Comparison of ENCODE assay signal across 32 mouse cellular contexts in the genomic region with DNA sequence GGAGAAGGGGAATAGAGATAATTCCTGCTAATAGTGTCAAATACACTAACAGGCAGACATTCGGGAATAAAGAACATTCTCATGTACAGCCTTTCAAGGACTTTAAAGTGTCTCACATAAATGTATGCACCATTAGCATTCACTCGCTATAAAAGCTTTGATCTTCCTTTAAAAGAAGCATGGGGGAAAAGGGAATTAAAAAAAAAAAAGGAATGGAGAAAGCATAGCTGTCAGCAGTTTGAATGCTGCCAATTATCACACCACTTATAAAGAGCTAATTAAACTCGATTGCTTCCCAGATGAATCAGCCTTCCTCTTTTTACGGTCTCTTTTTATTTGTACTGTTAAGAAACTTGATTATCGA.
DNase-seq lines count a peak whose midpoint lies in the region; ATAC-seq and TF ChIP-seq lines count a peak whose summit lies in the region.
"Had no signal": no experiment of that assay in that cellular context is flagged by ENCODE, and none has a peak within 500 bp of the region (broad histone marks: within the 10 kb centered on the region; RNA-seq: fewer than 3 reads in every experiment).

No protein-coding gene starts in this region.

- no peak for TF ChIP-seq CTCF in forebrain, postnatal 0 days (IDR thresholded peaks at IDR 0.05; ENCODE audit: low read depth)

- H3K4me2 ChIP-seq in embryonic facial prominence, embryonic 14.5 days (ENCODE audit: low read depth, low read length), result no peak overlapping the region
- no peak overlapping the region for H3K4me2 ChIP-seq in forebrain, postnatal 0 days (ENCODE audit: low read depth)
- no peak overlapping the region for H3K4me2 ChIP-seq in neural tube, embryonic 15.5 days
- H3K4me2 ChIP-seq: heart, embryonic 11.5 days; hindbrain, embryonic 12.5 days; intestine, embryonic 15.5 days; limb, embryonic 13.5 days; liver, embryonic 12.5 days had no signal

- H3K4me1 ChIP-seq in embryonic facial prominence, embryonic 14.5 days (ENCODE audit: control insufficient read depth, insufficient read depth, low read length), result peaks cover 9% of the 10 kb centered on the region; the same call in 1 of the 2 replicates
- H3K4me1 ChIP-seq in embryonic facial prominence, embryonic 10.5 days, result 0 out of 2 replicates have a peak, but pooled peaks cover 11% of the 10 kb centered on the region
- no peaks in the 10 kb centered on the region for H3K4me1 ChIP-seq in forebrain, postnatal 0 days (ENCODE audit: insufficient read depth)
- H3K4me1 ChIP-seq in neural tube, embryonic 15.5 days, result peaks cover 19% of the 10 kb centered on the region
- H3K4me1 ChIP-seq: intestine, embryonic 15.5 days; liver, embryonic 12.5 days; megakaryocyte, embryonic 14.5 days had no signal

- no peak for ATAC-seq in embryonic facial prominence, embryonic 14.5 days (ENCODE audit: low read depth)
- peak; percentile 70; the same call in 1 of the 2 replicates for ATAC-seq in forebrain, postnatal 0 days
- peak; percentile 34; the same call in 1 of the 2 replicates for ATAC-seq in neural tube, embryonic 15.5 days (ENCODE audit: low FRiP score)
- ATAC-seq: activated CD4-positive, CD25-positive, alpha-beta regulatory T cell, adult 4 months; hindbrain, postnatal 0 days; intestine, embryonic 15.5 days; liver, embryonic 12.5 days; liver, postnatal 0 days had no signal

- H3K27ac ChIP-seq in embryonic facial prominence, embryonic 14.5 days (replicated peaks; ENCODE audit: low read depth, low read length), result no peak overlapping the region
- H3K27ac ChIP-seq in embryonic facial prominence, embryonic 10.5 days (replicated peaks), result no peak overlapping the region
- no peak overlapping the region for H3K27ac ChIP-seq in forebrain, postnatal 0 days (ENCODE audit: low read depth, low read length)
- H3K27ac ChIP-seq in neural tube, embryonic 15.5 days (replicated peaks), result no peak overlapping the region
- H3K27ac ChIP-seq: hindbrain, embryonic 12.5 days; hindbrain, postnatal 0 days; intestine, embryonic 15.5 days; layer of hippocampus, adult 2 months; limb, embryonic 13.5 days; liver, embryonic 12.5 days; stomach, postnatal 0 days had no signal

- DNase-seq in embryonic facial prominence, embryonic 14.5 days (ENCODE audit: low spot score), result peak; percentile 6
- no peak for DNase-seq in embryonic facial prominence, embryonic 10.5 days (ENCODE audit: low spot score)
- peak; percentile 14 for DNase-seq in retina, postnatal 1 day
- DNase-seq in retina, embryonic 14.5 days (ENCODE audit: low spot score), result no peak
- DNase-seq in forebrain, postnatal 0 days, result peak; percentile 22
- DNase-seq in liver, result no peak
- no peak for DNase-seq in ovary, postnatal 14 days (ENCODE audit: low spot score)
- DNase-seq: adrenal gland, adult 2 months; adrenal gland, postnatal 36 days; cerebellum, postnatal 10 days; gastrocnemius, postnatal 36 days; heart, adult 18-20 months; heart, postnatal 36 days; kidney, adult 2 months; kidney, postnatal 36 days; liver, postnatal 0 days; lung, postnatal 4 days; right cerebral cortex, adult 18-20 months; thymus, adult 18-20 months; thymus, postnatal 25 days had no signal

- no peak overlapping the region for H3K4me3 ChIP-seq in embryonic facial prominence, embryonic 14.5 days (ENCODE audit: low read depth, low read length)
- H3K4me3 ChIP-seq in embryonic facial prominence, embryonic 10.5 days, result no peak overlapping the region
- no peak overlapping the region for H3K4me3 ChIP-seq in forebrain, postnatal 0 days (ENCODE audit: low read depth, low read length)
- no peak overlapping the region for H3K4me3 ChIP-seq in neural tube, embryonic 15.5 days (replicated peaks)
- H3K4me3 ChIP-seq: hindbrain, embryonic 12.5 days; intestine, embryonic 15.5 days; layer of hippocampus, adult 2 months; limb, embryonic 13.5 days; liver, embryonic 12.5 days; megakaryocyte, embryonic 14.5 days had no signal

- no peak overlapping the region for H3K9ac ChIP-seq in embryonic facial prominence, embryonic 14.5 days (ENCODE audit: low read depth, low read length)
- H3K9ac ChIP-seq in forebrain, postnatal 0 days, result no peak overlapping the region
- no peak overlapping the region for H3K9ac ChIP-seq in neural tube, embryonic 15.5 days (replicated peaks)
- H3K9ac ChIP-seq: hindbrain, embryonic 12.5 days; intestine, embryonic 15.5 days; limb, embryonic 13.5 days; liver, embryonic 12.5 days; liver, postnatal 0 days had no signal

- 53% methylated on average over 5 of the region's 5 CpGs for WGBS in embryonic facial prominence, embryonic 14.5 days
- WGBS in embryonic facial prominence, embryonic 10.5 days, result 73% methylated on average over 5 of the region's 5 CpGs
- 10% methylated on average over 5 of the region's 5 CpGs for WGBS in forebrain, postnatal 0 days
- WGBS in neural tube, embryonic 15.5 days, result 25% methylated on average over 5 of the region's 5 CpGs

- H3K36me3 ChIP-seq in embryonic facial prominence, embryonic 14.5 days (ENCODE audit: control insufficient read depth, insufficient read depth, low read length), result no peaks in the 10 kb centered on the region
- H3K36me3 ChIP-seq in embryonic facial prominence, embryonic 10.5 days (replicated peaks), result no peaks in the 10 kb centered on the region
- H3K36me3 ChIP-seq in forebrain, postnatal 0 days (ENCODE audit: insufficient read depth), result no peaks in the 10 kb centered on the region
- no peaks in the 10 kb centered on the region for H3K36me3 ChIP-seq in neural tube, embryonic 15.5 days
- H3K36me3 ChIP-seq: hindbrain, embryonic 12.5 days; intestine, embryonic 15.5 days; limb, embryonic 13.5 days; liver, embryonic 12.5 days had no signal

- H3K9me3 ChIP-seq in embryonic facial prominence, embryonic 14.5 days (ENCODE audit: control insufficient read depth, low read length), result no peaks in the 10 kb centered on the region
- no peaks in the 10 kb centered on the region for H3K9me3 ChIP-seq in embryonic facial prominence, embryonic 10.5 days
- no peaks in the 10 kb centered on the region for H3K9me3 ChIP-seq in forebrain, postnatal 0 days (ENCODE audit: low read length)
- H3K9me3 ChIP-seq in neural tube, embryonic 15.5 days (replicated peaks), result no peaks in the 10 kb centered on the region
- H3K9me3 ChIP-seq: hindbrain, embryonic 12.5 days; intestine, embryonic 15.5 days; limb, embryonic 13.5 days; liver, embryonic 12.5 days had no signal

- no peaks in the 10 kb centered on the region for H3K27me3 ChIP-seq in embryonic facial prominence, embryonic 14.5 days (replicated peaks; ENCODE audit: control insufficient read depth, insufficient read depth, low read length)
- no peaks in the 10 kb centered on the region for H3K27me3 ChIP-seq in embryonic facial prominence, embryonic 10.5 days (replicated peaks; ENCODE audit: low read depth, poor library complexity, severe bottlenecking)
- H3K27me3 ChIP-seq in forebrain, postnatal 0 days (ENCODE audit: insufficient read depth, low read length), result no peaks in the 10 kb centered on the region
- H3K27me3 ChIP-seq in neural tube, embryonic 15.5 days (replicated peaks), result no peaks in the 10 kb centered on the region
- H3K27me3 ChIP-seq: CH12.LX; hindbrain, embryonic 12.5 days; intestine, embryonic 15.5 days; liver, embryonic 12.5 days; megakaryocyte, embryonic 14.5 days had no signal

Comparison
In these comparisons a context has a peak if more than half of its experiments do, and no peak if none do; other contexts are left out.
1. DNase-seq: peak in embryonic facial prominence, embryonic 14.5 days (single experiment), retina, postnatal 1 day (single experiment) and forebrain, postnatal 0 days (single experiment); none in embryonic facial prominence, embryonic 10.5 days (single experiment), retina, embryonic 14.5 days (single experiment), liver (single experiment) and ovary, postnatal 14 days (single experiment).